Mouse (Mus musculus) lung, postnatal 0 days (tissue): Measurements from ENCODE around the gene En2. TPM values are rescaled to one million over a fixed set of nuclear protein-coding genes. Genes with fewer than 3 reads are reported as not detected.

Experiments
- ATAC-seq: fragments of 200-750 bp; cut with Nextera tagmentation; 2 replicates; pipeline ENCODE4 v1.8.0; 2017; ENCODE audit warnings: moderate library complexity
- DNase-seq: peaks from one replicate; pipeline ENCODE4 v3.0.0-alpha.2; 2016; ENCODE audit warnings: low spot score
- H3K27ac ChIP-seq: fragments of 300-500 bp; sonication (generic); 2 replicates; pipeline ENCODE4 v1.5.1; 2014; ENCODE audit warnings: antibody characterized with exemption, mild to moderate bottlenecking, low read length, mixed read lengths
- H3K27me3 ChIP-seq: fragments of 300-500 bp; sonication (generic); replicated peaks from 2 replicates; pipeline ENCODE4 v1.6.1; 2014; ENCODE audit warnings: low read length, mixed read lengths; ENCODE audit not compliant: insufficient read depth
- H3K36me3 ChIP-seq: fragments of 300-500 bp; sonication (generic); 2 replicates; pipeline ENCODE4 v1.6.1; 2014; ENCODE audit warnings: low read length, mixed read lengths; ENCODE audit not compliant: insufficient read depth
- H3K4me1 ChIP-seq: fragments of 300-500 bp; sonication (generic); 2 replicates; pipeline ENCODE4 v1.6.1; 2014; ENCODE audit warnings: antibody characterized with exemption, low read depth, low read length, mixed read lengths; ENCODE audit not compliant: insufficient read depth
- H3K4me2 ChIP-seq: fragments of 300-500 bp; sonication (generic); replicated peaks from 2 replicates; pipeline ENCODE4 v1.6.1; 2014; ENCODE audit warnings: low read depth, mild to moderate bottlenecking, low read length, moderate library complexity, mixed read lengths
- H3K4me3 ChIP-seq: fragments of 300-500 bp; sonication (generic); 2 replicates; pipeline ENCODE4 v1.5.1; 2014; ENCODE audit warnings: low read depth, low read length
- H3K9ac ChIP-seq: fragments of 300-500 bp; sonication (generic); replicated peaks from 2 replicates; pipeline ENCODE4 v1.6.1; 2014; ENCODE audit warnings: low read depth, mild to moderate bottlenecking
- H3K9me3 ChIP-seq: fragments of 300-500 bp; sonication (generic); 2 replicates; pipeline ENCODE4 v1.6.1; 2016; ENCODE audit warnings: low read length, mixed read lengths
- CTCF ChIP-seq: IDR thresholded peaks from 2 replicates; pipeline ENCODE4 v1.5.1; 2016; ENCODE audit warnings: antibody characterized with exemption, mild to moderate bottlenecking
- EP300 ChIP-seq: IDR thresholded peaks from 2 replicates; pipeline ENCODE4 v1.6.1; 2016; ENCODE audit warnings: antibody characterized with exemption, mild to moderate bottlenecking, control low read depth
- WGBS: fragments of 180-500 bp; shearing (Covaris S2); extraction: QIAGEN DNeasy Blood & Tissue Kit; methylation state at CpG from one replicate; pipeline ENCODE4 v1.1.7; 2014; 5-methylcytosine and 5-hydroxymethylcytosine counted together
- polyA plus RNA-seq: library from polyadenylated mRNA; unstranded; fragments of >200 nt; fragmentation: Nextera tagmentation; extraction: Ambion mirVana; gene quantifications from 2 replicates; pipeline ENCODE4 v1.2.1, GENCODE M21; 2015

En2 gene
- polyA plus RNA-seq, 1 experiment from 2014 or later: not detected

DNA sequence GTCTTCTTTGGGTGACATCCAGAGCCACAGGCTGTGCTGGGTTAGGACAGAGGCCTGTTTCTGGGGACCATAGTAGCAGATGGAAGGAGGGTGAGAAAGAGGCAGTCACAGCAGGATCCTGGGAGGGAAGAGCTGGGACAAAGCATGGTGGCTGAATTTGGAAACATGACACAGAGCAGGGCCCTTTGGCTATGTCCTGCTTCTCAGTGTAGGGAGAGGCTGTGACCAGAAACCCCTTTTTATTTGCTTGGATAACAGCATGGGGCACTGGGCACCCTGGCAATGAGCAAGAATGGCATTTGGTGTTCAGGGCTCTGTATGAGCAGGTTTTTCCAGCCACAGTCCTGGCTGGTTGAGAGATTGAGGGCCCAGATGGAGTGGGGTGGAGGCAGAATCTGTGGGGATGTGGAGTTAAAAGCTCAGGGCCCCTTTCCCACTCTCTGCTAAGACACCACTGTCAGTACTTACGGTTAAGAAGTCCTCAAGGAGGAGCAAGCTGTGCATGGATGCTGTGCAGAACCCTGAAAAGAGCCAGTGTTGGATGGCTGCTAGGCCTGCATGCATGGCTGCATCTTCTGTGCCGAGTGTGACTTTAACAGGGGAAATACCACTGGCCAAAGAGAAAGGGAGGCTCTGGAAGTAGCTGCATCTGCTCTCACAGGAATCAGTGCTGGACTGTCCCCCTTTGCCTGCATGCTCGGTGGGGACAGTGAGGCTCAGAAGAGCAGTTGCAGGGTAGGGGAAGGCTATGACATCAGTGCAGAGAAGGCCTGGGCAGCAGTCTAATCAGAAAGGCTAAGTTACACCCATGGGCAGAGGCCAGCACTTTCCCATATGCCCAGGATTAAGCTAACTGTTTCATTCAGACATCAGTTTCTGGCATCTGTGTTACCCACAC, 26.0 kb downstream of the En2 start:
- Histone ChIP-seq H3K27me3 (no peaks in the 10 kb centered on the region), H3K4me2 (no peak overlapping the region), H3K9ac (no peak overlapping the region), H3K9me3 (no peaks in the 10 kb centered on the region), H3K4me3 (no peak overlapping the region), H3K36me3 (no peaks in the 10 kb centered on the region), H3K4me1 (no peaks in the 10 kb centered on the region), H3K27ac (no peak overlapping the region)
- DNase-seq (no peak), ATAC-seq (no peak)
- no peak for TF ChIP-seq EP300
- TF ChIP-seq CTCF: no peak
- WGBS: 58% methylated on average over 3 of the region's 3 CpGs

- H3K4me1 ChIP-seq: no peaks in the 10 kb centered on the region
- WGBS: 48% methylated on average over 4 of the region's 4 CpGs
- DNase-seq (no peak), ATAC-seq (no peak)
- H3K4me2 ChIP-seq: no peak overlapping the region
- no peak overlapping the region for H3K4me3 ChIP-seq
- no peak for TF ChIP-seq EP300
- no peak for TF ChIP-seq CTCF
- H3K9me3 ChIP-seq: no peaks in the 10 kb centered on the region
- no peaks in the 10 kb centered on the region for H3K36me3 ChIP-seq
- H3K9ac ChIP-seq: no peak overlapping the region
- no peak overlapping the region for H3K27ac ChIP-seq
- no peaks in the 10 kb centered on the region for H3K27me3 ChIP-seq
Observed at GRCm38 (mm10) chr5:28192099-28192454, 26.6 kb downstream of the En2 start.

- Histone ChIP-seq H3K36me3 (no peaks in the 10 kb centered on the region), H3K27ac (no peak overlapping the region), H3K27me3 (no peaks in the 10 kb centered on the region), H3K9ac (no peak overlapping the region), H3K4me3 (no peak overlapping the region), H3K9me3 (no peaks in the 10 kb centered on the region), H3K4me1 (no peaks in the 10 kb centered on the region), H3K4me2 (no peak overlapping the region)
- TF ChIP-seq CTCF (no peak), EP300 (no peak)
- no peak for DNase-seq
- ATAC-seq: no peak
- WGBS: 24% methylated on average over 2 of the region's 2 CpGs
Observed at GRCm38 (mm10) chr5:28195473-28195872, 30.0 kb downstream of the En2 start.

- Histone ChIP-seq H3K9me3 (no peaks in the 10 kb centered on the region), H3K9ac (no peak overlapping the region), H3K36me3 (no peaks in the 10 kb centered on the region), H3K4me1 (no peaks in the 10 kb centered on the region), H3K4me3 (no peak overlapping the region), H3K27ac (no peak overlapping the region), H3K4me2 (no peak overlapping the region), H3K27me3 (no peaks in the 10 kb centered on the region)
- 39% methylated on average over 7 of the region's 7 CpGs for WGBS
- no peak for TF ChIP-seq EP300
- no peak for TF ChIP-seq CTCF
- ATAC-seq (no peak), DNase-seq (no peak)
Observed at GRCm38 (mm10) chr5:28199089-28199873, 33.8 kb downstream of the En2 start.

- ATAC-seq: no peak
Observed at GRCm38 (mm10) chr5:28203086-28203485, 37.6 kb downstream of the En2 start.

DNA sequence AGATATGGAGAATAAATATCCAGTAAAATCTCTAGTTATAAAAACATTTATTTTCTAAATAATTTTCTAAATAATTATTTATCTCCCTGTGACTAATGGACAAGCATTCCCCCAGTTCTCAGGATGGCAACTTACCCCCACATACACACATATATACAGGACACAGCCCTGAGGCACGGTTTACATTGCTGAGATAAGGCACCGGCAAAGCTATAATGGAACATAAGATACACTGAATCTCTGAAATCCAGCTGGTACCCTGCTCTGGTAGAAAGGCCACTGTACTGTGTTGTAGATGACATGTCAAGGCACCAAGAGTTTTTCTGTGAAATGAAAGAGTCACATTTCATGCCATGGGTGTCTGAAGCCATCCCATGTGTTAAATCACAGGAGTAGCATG, 39.2 kb downstream of the En2 start:
- Histone ChIP-seq H3K27me3 (peaks cover 22% of the 10 kb centered on the region), H3K36me3 (no peaks in the 10 kb centered on the region), H3K4me2 (no peak overlapping the region), H3K9me3 (no peaks in the 10 kb centered on the region), H3K4me1 (no peaks in the 10 kb centered on the region), H3K4me3 (no peak overlapping the region), H3K9ac (no peak overlapping the region), H3K27ac (no peak overlapping the region)
- DNase-seq: no peak
- TF ChIP-seq CTCF (no peak), EP300 (no peak)
- ATAC-seq: no peak
- 41% methylated on average over 2 of the region's 2 CpGs for WGBS

More at GRCm38 (mm10) chr5:28203086-28203485, 37.6 kb downstream of the En2 start:
- no peaks in the 10 kb centered on the region for H3K36me3 ChIP-seq
- H3K4me2 ChIP-seq: no peak overlapping the region
- H3K27me3 ChIP-seq: peaks cover 9% of the 10 kb centered on the region
- no peak for DNase-seq
- WGBS: 60% methylated on average over 6 of the region's 6 CpGs
- H3K9ac ChIP-seq: no peak overlapping the region
- no peak overlapping the region for H3K27ac ChIP-seq
- no peak overlapping the region for H3K4me3 ChIP-seq
- no peak for TF ChIP-seq EP300
- TF ChIP-seq CTCF: no peak
- no peaks in the 10 kb centered on the region for H3K9me3 ChIP-seq
- no peaks in the 10 kb centered on the region for H3K4me1 ChIP-seq
